Mouse (Mus musculus) left cerebral cortex, postnatal 36 days (tissue): Measurements from ENCODE around the gene Fgf23. TPM values are rescaled to one million over a fixed set of nuclear protein-coding genes. Genes with fewer than 3 reads are reported as not detected.
A peak's percentile ranks its signal among the peaks of the same experiment; 100 is the strongest.

ENCODE experiments used
- DNase-seq, 2 experiments: peaks; one replicate each; pipeline ENCODE4 v3.0.0; 2021 to 2022; ENCODE audit warnings: low spot score in 2 of 2, mixed read lengths in 1 of 2
- intact Hi-C: fragments of 180-260 bp; cut with DNase I; formaldehyde crosslinking; loops from one replicate; pipeline ENCODE4 v1.15.1; 2025
- total RNA-seq, 2 experiments: library from RNA; stranded (reverse); gene quantifications; 2 replicates each; pipeline ENCODE4 v1.2.3; 2021

The Fgf23 gene
- total RNA-seq, 2 experiments from 2014 or later, result 0.39 to 1.1 TPM

DNA sequence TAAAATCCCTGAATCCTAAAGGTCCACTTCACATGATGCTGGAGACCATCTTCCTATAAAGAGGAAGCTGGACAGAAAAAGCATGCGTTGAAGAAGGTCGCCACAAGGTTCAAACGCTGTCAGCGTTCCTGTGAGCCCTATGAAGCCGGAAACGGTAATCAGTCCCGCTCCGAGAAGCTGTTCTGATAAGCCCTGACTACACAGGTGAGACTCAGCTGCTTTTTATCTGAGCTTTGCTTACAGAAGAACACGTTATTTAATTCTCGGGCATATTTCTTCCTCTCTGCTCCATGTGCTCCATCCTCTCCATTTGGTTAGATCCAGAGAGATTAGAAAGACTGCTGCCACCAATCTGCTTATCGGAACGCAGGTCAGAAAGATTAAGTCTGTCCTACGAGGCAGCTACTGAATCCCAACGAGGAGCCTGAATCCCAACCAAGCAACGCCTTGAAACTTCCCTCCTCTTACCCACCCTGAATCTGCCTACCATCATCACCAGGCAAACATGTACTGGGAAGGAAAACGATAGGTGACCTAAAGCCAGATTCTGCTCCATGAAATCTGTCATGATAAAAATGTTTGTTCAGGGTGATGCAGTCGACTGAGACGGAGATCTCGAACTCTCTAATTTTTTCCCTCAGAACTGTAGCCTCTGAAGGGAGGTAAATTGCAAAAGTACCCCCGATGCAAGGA is 35.8 kb downstream of the Fgf23 start:
- intact Hi-C loops, result no loop called here
- no peak for DNase-seq

DNA sequence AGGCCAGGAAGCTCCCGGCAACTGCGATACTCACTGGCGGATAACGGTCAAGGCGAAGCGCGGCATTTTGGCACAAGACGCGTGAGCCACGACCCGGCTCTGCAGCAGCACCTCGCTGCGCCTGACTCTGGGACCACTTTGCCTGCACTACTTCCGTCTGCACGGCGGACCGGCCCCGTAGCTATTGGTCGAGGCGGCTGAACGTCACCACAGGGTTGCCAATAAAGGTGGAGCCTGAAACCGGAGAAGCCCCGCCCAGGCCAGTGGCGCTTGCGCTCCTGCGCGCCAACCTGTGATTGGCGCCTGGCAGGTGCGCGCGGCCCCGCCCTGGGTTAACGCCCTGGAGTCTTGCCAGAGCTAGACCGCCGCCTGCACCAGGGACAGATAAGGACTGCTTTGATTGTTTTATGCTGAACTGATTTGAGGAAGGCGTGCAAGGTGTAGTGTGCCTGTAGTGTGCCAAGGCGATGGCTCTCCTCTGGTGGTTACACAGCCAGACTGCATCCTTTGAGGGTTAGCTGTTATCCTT is 36.8 kb downstream of the Fgf23 start, which contains the start of gene Tigar:
TSS of gene Tigar (minus strand) at position 156 of the 529 bp plus-strand sequence.
- DNase-seq, result peak; percentile 94
- intact Hi-C loops, result no loop called here

DNA sequence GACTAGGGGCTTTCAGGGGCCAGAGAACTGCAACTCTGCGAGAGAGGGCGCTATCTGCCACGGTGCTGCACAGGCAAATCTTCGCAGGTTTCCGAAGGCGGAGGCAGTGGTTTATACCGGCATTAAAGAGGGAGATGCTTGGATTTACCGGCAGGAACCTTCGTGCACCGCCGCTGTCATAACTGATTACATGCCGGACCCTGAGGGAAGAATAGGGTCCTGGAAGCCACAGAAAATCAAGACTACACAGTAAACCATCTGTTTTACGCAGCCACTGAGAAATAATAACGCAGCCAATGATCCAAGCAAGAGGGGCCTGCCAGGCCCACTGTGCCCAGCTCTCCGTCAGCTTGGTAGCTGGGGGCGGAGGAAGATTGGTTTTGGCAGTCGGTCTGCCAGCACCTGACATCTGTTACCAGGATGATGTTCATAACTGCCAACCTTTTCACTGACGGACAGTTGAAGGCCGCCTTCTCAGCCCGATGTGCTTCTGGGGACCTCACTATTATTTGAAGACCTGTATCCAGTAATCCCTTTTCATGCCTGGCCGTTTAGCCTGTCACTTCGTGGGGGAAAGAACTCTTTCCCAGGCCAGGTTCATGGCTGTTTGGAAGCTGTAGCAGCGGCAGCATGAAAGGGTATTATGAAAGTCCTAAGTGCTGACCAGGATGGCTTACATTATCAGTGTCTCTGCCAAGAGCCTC is 42.2 kb downstream of the Fgf23 start:
- no peak for DNase-seq
- intact Hi-C loops, result no loop called here

DNA sequence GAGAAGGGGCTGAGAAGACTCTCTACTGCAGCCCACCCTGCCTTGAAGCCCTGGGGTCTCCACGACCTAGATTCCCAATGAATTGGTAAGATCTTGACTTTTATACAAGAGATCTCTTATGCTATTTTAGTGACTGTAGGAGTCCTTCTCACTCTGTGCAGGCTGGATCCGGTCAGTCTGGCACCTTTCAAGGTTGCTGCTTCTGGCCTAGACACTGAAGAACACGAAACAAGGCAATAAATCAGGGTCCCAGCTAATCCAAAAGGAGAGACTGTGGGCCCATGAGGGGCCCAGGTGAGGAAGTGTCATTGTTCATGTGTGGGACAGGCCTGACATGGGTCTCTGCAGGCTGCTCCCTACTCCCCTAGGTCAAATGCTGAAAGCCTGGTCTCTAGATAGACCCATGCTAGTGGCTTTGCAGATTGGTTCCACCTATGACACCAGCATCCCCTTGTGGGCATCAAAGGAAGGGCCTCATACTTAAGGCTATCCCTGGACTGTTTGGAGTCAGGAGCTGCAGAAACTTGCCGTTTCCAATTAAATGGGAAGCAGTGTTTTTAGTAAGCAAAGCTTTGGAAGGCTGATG is 49.6 kb downstream of the Fgf23 start:
- intact Hi-C loops, result no loop called here
- no peak for DNase-seq

DNA sequence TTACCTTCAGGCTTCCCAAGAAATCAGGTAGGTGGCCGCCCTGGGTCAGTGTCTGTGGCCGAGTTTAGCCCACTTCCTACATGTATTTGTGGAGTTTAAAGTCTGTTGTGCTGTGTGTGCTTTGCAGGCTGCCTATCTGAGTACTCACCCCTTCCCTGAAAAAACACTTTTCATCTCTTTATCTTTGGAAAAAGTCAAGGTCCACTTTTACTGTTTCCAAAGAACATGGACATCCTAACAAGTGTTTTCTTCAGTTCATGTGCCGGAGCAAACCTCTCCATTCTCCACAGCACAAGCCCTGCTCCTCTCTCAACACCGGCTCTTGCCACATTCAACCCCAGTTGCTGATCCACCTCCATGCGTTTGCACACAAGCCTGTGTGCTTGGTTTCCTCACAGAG is 50.3 kb downstream of the Fgf23 start:
- DNase-seq, result no peak
- intact Hi-C loops, result no loop called here

DNA sequence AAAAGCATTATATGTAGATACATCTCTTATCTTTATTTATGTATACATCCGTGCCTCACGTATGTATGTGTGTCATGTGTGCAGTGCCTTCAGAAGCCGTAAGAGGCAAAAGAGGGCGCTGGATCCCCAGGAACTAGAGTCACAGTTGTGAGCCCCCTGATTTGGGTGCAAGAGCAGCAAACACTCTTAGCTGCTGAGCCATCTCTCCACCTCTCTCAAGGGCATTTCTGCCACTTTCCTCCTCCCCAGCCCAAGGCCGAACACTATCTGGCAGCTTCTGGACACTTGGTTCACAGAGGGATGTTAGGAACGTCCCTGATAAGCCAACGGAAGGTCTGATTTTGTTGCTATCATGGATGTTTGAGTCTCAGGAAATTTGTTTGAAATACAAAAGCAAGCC is 50.8 kb downstream of the Fgf23 start:
- intact Hi-C loops, result no loop called here
- DNase-seq, result no peak

DNA sequence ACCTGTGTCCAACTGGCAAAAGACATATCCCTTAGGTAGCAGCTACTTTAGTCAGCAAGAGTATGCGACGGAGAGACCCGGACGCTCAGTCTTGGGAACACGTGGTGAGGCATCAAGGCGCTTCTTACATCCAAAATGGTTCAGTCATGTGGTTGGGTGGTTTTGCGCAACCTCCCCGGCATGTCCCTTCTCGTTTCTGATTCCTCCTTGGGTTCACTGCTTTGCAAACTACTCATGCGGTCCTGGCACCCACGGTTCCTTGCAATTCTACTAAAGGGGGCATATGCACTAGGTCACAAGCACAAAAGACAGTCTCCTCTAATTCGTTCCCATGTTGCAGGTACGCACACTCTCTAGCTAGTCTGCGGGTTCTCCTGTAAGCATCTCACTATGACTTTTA is 57.0 kb downstream of the Fgf23 start:
- DNase-seq, result no peak
- intact Hi-C loops, result no loop called here

DNA sequence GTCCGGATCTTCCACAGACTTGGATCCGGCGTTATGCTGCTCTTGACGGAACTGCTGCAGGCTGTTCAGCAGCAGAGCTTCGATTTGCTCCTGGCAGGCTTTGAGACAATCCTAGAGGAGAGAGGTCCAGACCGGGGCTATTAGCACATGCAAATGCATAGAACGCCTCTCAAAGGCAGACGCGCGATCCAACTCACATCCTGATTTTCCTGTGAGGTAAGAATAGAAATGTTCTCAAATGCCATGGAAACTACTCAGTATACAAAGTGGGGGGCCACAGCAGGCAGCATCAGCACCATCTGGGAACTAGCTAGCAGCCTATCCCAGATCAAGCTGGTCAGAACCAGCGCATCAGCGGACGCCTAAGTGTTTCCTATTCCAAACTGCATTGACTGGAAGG is 57.7 kb downstream of the Fgf23 start:
- intact Hi-C loops, result no loop called here
- no peak for DNase-seq

Other genes starting within 250 kb of the Fgf23 start
- 100 to 1,000 TPM; 135 to 154 TPM for gene Ndufa9, start 223.8 kb upstream of the Fgf23 start, total RNA-seq
- under 1 TPM; 0.10 to 0.43 TPM for gene Akap3, start 219.8 kb upstream of the Fgf23 start, total RNA-seq
- gene Dyrk4, start 151.1 kb upstream of the Fgf23 start, total RNA-seq, result under 1 TPM; 0.15 to 0.18 TPM
- 1 to 10 TPM; 2.8 to 2.9 TPM for gene Rad51ap1, start 133.3 kb upstream of the Fgf23 start, total RNA-seq
- gene D6Wsu163e, start 132.9 kb upstream of the Fgf23 start, total RNA-seq, result 10 to 100 TPM; 43.0 to 44.0 TPM
- not detected for gene Fgf6, start 57.3 kb upstream of the Fgf23 start, total RNA-seq
- 10 to 100 TPM; 24.1 to 25.0 TPM for gene Tigar, start 36.7 kb downstream of the Fgf23 start, total RNA-seq
- gene Ccnd2, start 79.3 kb downstream of the Fgf23 start, total RNA-seq, result 10 to 100 TPM; 86.5 to 89.5 TPM